Mouse (Mus musculus) MEL (cell line): ENCODE measurements around the gene Krtap2-4. TPM values are rescaled to one million over a fixed set of nuclear protein-coding genes. Genes with fewer than 3 reads are reported as not detected.

ENCODE experiments used
- DNase-seq: peaks from one replicate; pipeline ENCODE4 v3.0.0; 2011; ENCODE audit warnings: low read depth, low spot score
- H3K27ac ChIP-seq: 2 replicates; pipeline ENCODE4 v1.5.1; 2012; ENCODE audit warnings: low read depth, mild to moderate bottlenecking, control low read depth, low read length, moderate library complexity; ENCODE audit not compliant: control insufficient read depth
- H3K27me3 ChIP-seq, 2 experiments: fragments of 150-350 bp in 1 of 2; sonication (generic) in 1 of 2; 2 replicates each; pipeline ENCODE4 v1.6.1; 2012; ENCODE audit warnings: low read length in 2 of 2, mild to moderate bottlenecking in 2 of 2, improper control_type of control experiment in 1 of 2, moderate library complexity in 1 of 2; ENCODE audit not compliant: insufficient read depth in 2 of 2, control insufficient read depth in 1 of 2
- H3K36me3 ChIP-seq, 2 experiments: 2 replicates each; pipeline ENCODE4 v1.6.1; 2012 to 2014; ENCODE audit warnings: low read length in 2 of 2, improper control_type of control experiment in 1 of 2, inconsistent platforms in 1 of 2, mild to moderate bottlenecking in 1 of 2; ENCODE audit not compliant: insufficient read depth in 2 of 2, control insufficient read depth in 1 of 2
- H3K4me1 ChIP-seq, 2 experiments: fragments of 150-350 bp in 1 of 2; sonication (generic) in 1 of 2; 2 replicates each; pipeline ENCODE4 v1.6.1; 2012; ENCODE audit warnings: low read length in 2 of 2, improper control_type of control experiment in 1 of 2, mild to moderate bottlenecking in 1 of 2; ENCODE audit not compliant: insufficient read depth in 2 of 2, control insufficient read depth in 1 of 2
- H3K4me3 ChIP-seq, 2 experiments: fragments of 150-350 bp in 1 of 2; sonication (generic) in 1 of 2; 2 replicates each; pipeline ENCODE4 v1.5.1; 2012; ENCODE audit warnings: low read depth in 2 of 2, low read length in 2 of 2, mild to moderate bottlenecking in 2 of 2, moderate library complexity in 2 of 2, control low read depth in 1 of 2, improper control_type of control experiment in 1 of 2; ENCODE audit not compliant: control insufficient read depth in 1 of 2, insufficient read depth in 1 of 2
- H3K79me2 ChIP-seq: 2 replicates; pipeline ENCODE4 v1.6.1; 2012; ENCODE audit warnings: mild to moderate bottlenecking, low read length, moderate library complexity; ENCODE audit not compliant: control insufficient read depth, poor library complexity, insufficient read depth
- H3K9ac ChIP-seq: 2 replicates; pipeline ENCODE4 v1.6.1; 2012; ENCODE audit warnings: low read depth, mild to moderate bottlenecking, control low read depth, low read length, moderate library complexity; ENCODE audit not compliant: control insufficient read depth, poor library complexity, severe bottlenecking
- H3K9me3 ChIP-seq: fragments of 150-350 bp; sonication (generic); replicated peaks from 2 replicates; pipeline ENCODE4 v1.6.1; 2012; ENCODE audit warnings: mild to moderate bottlenecking, low read length, improper control_type of control experiment, moderate library complexity; ENCODE audit not compliant: insufficient read depth
- EP300 ChIP-seq, 2 experiments: IDR thresholded peaks; 2 replicates each; pipeline ENCODE4 v1.6.1; 2011; ENCODE audit warnings: improper control_type of control experiment in 2 of 2, low read length in 2 of 2, low read depth in 1 of 2, mild to moderate bottlenecking in 1 of 2
- ETS1 ChIP-seq: IDR thresholded peaks from 2 replicates; pipeline ENCODE4 v1.6.1; 2012; ENCODE audit warnings: low read depth, mild to moderate bottlenecking, inconsistent platforms, low read length, improper control_type of control experiment, moderate library complexity
- GATA1 ChIP-seq: IDR thresholded peaks from 2 replicates; pipeline ENCODE4 v1.6.1; 2011; ENCODE audit warnings: low read depth, low read length, improper control_type of control experiment
- KAT2A ChIP-seq: conservative IDR thresholded peaks from 2 replicates; pipeline ENCODE4 v1.6.1; 2012; ENCODE audit warnings: low read depth, low read length, improper control_type of control experiment, inconsistent platforms
- MAZ ChIP-seq: IDR thresholded peaks from 2 replicates; pipeline ENCODE4 v1.6.1; 2012; ENCODE audit warnings: low read depth, mild to moderate bottlenecking, inconsistent platforms, low read length, improper control_type of control experiment
- MYB ChIP-seq: IDR thresholded peaks from 2 replicates; pipeline ENCODE4 v1.6.1; 2011; ENCODE audit warnings: mild to moderate bottlenecking, low read depth, low read length, improper control_type of control experiment
- MYC ChIP-seq: IDR thresholded peaks from 2 replicates; pipeline ENCODE4 v1.6.1; 2011; ENCODE audit warnings: low read depth, mild to moderate bottlenecking, low read length, improper control_type of control experiment, moderate library complexity
- NELFE ChIP-seq: IDR thresholded peaks from 2 replicates; pipeline ENCODE4 v1.6.1; 2011; ENCODE audit warnings: low read depth, low read length, improper control_type of control experiment
- NRF1 ChIP-seq: IDR thresholded peaks from 2 replicates; pipeline ENCODE4 v1.6.1; 2014; ENCODE audit warnings: low read depth, mild to moderate bottlenecking, inconsistent platforms, low read length, improper control_type of control experiment, moderate library complexity; ENCODE audit not compliant: poor library complexity, insufficient read depth, severe bottlenecking
- POLR2A ChIP-seq, 2 experiments: IDR thresholded peaks; 2 replicates each; pipeline ENCODE4 v1.6.1; 2011 to 2012; ENCODE audit warnings: low read length in 2 of 2, mild to moderate bottlenecking in 2 of 2, control low read depth in 1 of 2, improper control_type of control experiment in 1 of 2, low read depth in 1 of 2, moderate library complexity in 1 of 2; ENCODE audit not compliant: control insufficient read depth in 1 of 2, insufficient read depth in 1 of 2, poor library complexity in 1 of 2
- POLR2AphosphoS5 ChIP-seq: IDR thresholded peaks from 2 replicates; pipeline ENCODE4 v1.6.1; 2012; ENCODE audit warnings: low read depth, borderline replicate concordance, mild to moderate bottlenecking, inconsistent platforms, low read length, moderate library complexity, mixed read lengths
- RCOR1 ChIP-seq: IDR thresholded peaks from 2 replicates; pipeline ENCODE4 v1.6.1; 2012; ENCODE audit warnings: low read depth, mild to moderate bottlenecking, inconsistent platforms, low read length, improper control_type of control experiment
- TBP ChIP-seq: IDR thresholded peaks from 2 replicates; pipeline ENCODE4 v1.8.0; 2011; ENCODE audit warnings: low read depth, low read length, improper control_type of control experiment
- USF1 ChIP-seq: IDR thresholded peaks from 2 replicates; pipeline ENCODE4 v1.6.1; 2014; ENCODE audit warnings: low read depth, mild to moderate bottlenecking, inconsistent platforms, low read length, improper control_type of control experiment, moderate library complexity
- USF2 ChIP-seq, 2 experiments: IDR thresholded peaks; 2 replicates each; pipeline ENCODE4 v1.6.1; 2011 to 2012; ENCODE audit warnings: improper control_type of control experiment in 2 of 2, low read length in 2 of 2, borderline replicate concordance in 1 of 2, inconsistent platforms in 1 of 2, low read depth in 1 of 2, mild to moderate bottlenecking in 1 of 2; ENCODE audit not compliant: insufficient read depth in 1 of 2
- ZC3H11A ChIP-seq: IDR thresholded peaks from 2 replicates; pipeline ENCODE4 v1.6.1; 2012; ENCODE audit warnings: low read depth, mild to moderate bottlenecking, inconsistent platforms, low read length, improper control_type of control experiment
- ZMIZ1 ChIP-seq: IDR thresholded peaks from 2 replicates; pipeline ENCODE4 v1.6.1; 2012; ENCODE audit warnings: low read depth, mild to moderate bottlenecking, inconsistent platforms, low read length, improper control_type of control experiment, moderate library complexity
- polyA plus RNA-seq, 2 experiments: library from polyadenylated mRNA; stranded (reverse) in 1 of 2; unstranded in 1 of 2; fragments of >175 nt in 1 of 2; fragments of >200 nt in 1 of 2; gene quantifications; 2 replicates each; pipeline versions ENCODE4 v1.2.1 to v1.2.4; 2012; ENCODE audit warnings: low replicate concordance in 2 of 2, low read depth in 1 of 2; ENCODE audit not compliant: insufficient read length in 2 of 2, insufficient read depth in 1 of 2, missing spikeins in 1 of 2
- total RNA-seq: library from RNA; depleted of rRNA; stranded (reverse); fragments of 300-350 nt; gene quantifications from 2 replicates; pipeline ENCODE4 v1.2.3, GENCODE M21; 2012

Krtap2-4 gene
- total and polyA plus RNA-seq, 3 experiments, result not detected

DNA sequence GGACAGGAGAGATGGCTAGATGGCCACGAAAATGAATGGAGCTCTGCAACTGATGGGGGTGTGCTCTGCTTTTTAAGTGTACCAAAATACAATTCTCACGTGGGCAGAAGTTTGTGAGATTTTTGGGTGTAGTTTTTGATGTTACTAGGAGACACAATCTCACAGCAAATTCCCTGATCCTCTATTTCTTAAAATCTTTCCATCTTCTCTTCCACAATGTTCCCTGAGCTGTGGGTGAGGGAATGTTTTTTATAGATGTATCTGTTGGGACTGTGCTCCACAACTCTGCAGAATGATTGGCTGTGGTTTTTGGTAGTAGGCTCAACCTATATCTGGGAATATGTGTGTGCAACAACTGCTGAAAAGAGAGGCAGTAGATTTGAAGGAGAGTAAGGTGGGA, 18.6 kb upstream of the Krtap2-4 start:
- H3K27me3 ChIP-seq, result no peaks in the 10 kb centered on the region
- no peaks in the 10 kb centered on the region for H3K79me2 ChIP-seq
- H3K9me3 ChIP-seq, result no peaks in the 10 kb centered on the region
- TF ChIP-seq NRF1 (no peak), POLR2AphosphoS5 (no peak), USF1 (no peak), ZMIZ1 (no peak), MYB (no peak), POLR2A (IDR thresholded peaks at IDR 0.05; ENCODE audit: control insufficient read depth in 1 of 2, insufficient read depth in 1 of 2, low read depth in 1 of 2, low read length in 2 of 2, poor library complexity in 1 of 2) (no peak), EP300 (IDR thresholded peaks at IDR 0.05; ENCODE audit: low read depth in 1 of 2, low read length in 2 of 2) (no peak), MYC (no peak), KAT2A (no peak), GATA1 (no peak), TBP (no peak), USF2 (IDR thresholded peaks at IDR 0.05; ENCODE audit: borderline replicate concordance in 1 of 2, insufficient read depth in 1 of 2, low read depth in 1 of 2, low read length in 2 of 2) (no peak), ZC3H11A (no peak), MAZ (no peak)
- no peak overlapping the region for H3K9ac ChIP-seq
- no peak overlapping the region for H3K27ac ChIP-seq
- H3K4me3 ChIP-seq, result no peak overlapping the region
- no peaks in the 10 kb centered on the region for H3K36me3 ChIP-seq
- no peak for DNase-seq
- no peaks in the 10 kb centered on the region for H3K4me1 ChIP-seq

DNA sequence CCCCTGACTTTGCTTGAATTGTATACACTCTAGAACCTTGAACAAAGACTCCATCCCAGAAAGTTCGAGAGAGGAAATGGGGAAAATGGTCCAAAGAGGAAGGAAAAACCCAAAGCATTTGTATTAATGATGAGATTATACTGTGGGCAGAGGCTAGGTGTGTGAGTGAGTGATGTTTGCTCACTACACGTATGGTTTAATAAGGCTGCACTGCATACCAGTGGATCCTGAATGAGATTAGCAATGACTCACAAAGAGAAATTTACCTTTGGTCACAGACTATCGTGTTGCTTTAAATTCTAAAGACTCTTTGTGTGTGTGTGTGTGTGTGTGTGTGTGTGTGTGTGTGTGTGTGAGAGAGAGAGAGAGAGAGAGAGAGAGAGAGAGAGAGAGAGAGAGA, 16.2 kb upstream of the Krtap2-4 start:
- no peak for DNase-seq
- H3K9ac ChIP-seq, result no peak overlapping the region
- no peaks in the 10 kb centered on the region for H3K27me3 ChIP-seq
- H3K4me3 ChIP-seq, result no peak overlapping the region
- TF ChIP-seq RCOR1 (no peak), USF1 (no peak), ETS1 (no peak), NELFE (no peak)
- no peaks in the 10 kb centered on the region for H3K4me1 ChIP-seq
- no peak overlapping the region for H3K27ac ChIP-seq
- H3K79me2 ChIP-seq, result no peaks in the 10 kb centered on the region
- H3K9me3 ChIP-seq, result no peaks in the 10 kb centered on the region
- no peaks in the 10 kb centered on the region for H3K36me3 ChIP-seq
